Mouse (Mus musculus) brain, embryonic 14.5 days (tissue): ENCODE results near the gene Cdc16.

ENCODE experiments used
- CTCF ChIP-seq: fragments of 200-500 bp; IDR thresholded peaks from 2 replicates; pipeline ENCODE4 v1.5.1; 2012; ENCODE audit warnings: inconsistent platforms, mild to moderate bottlenecking, moderate library complexity, borderline replicate concordance; ENCODE audit not compliant: insufficient read depth, insufficient read length; ENCODE audit errors: extremely low read depth
- POLR2A ChIP-seq: fragments of 200-500 bp; IDR thresholded peaks from 2 replicates; pipeline ENCODE4 v1.6.1; 2012; ENCODE audit warnings: mild to moderate bottlenecking, inconsistent platforms, borderline replicate concordance; ENCODE audit not compliant: poor library complexity, insufficient read depth, insufficient read length, severe bottlenecking; ENCODE audit errors: extremely low read depth

DNA sequence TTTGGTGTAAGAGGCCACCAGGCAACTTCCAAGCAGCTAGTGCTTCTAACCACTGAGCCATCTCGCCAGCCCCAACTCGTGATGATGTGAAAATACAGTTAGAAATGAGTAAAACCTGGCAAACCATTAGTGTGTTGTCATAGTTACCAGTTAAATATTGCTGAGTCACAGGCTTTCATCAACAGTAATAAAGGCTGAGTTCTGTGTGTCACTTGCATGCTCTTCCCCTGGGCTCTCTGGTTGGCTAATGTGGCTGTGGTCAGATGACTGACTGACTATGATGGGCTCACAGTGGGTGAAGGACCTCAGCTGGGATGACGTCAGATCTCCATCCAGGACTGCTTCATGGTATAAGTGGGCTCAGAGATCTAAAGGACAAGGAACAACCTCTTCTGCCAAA lies 23.1 kb downstream of the Cdc16 start:
- TF ChIP-seq POLR2A = no peak
- no peak for TF ChIP-seq CTCF
